Mouse (Mus musculus): ENCODE results near the gene Dhps.

DNA sequence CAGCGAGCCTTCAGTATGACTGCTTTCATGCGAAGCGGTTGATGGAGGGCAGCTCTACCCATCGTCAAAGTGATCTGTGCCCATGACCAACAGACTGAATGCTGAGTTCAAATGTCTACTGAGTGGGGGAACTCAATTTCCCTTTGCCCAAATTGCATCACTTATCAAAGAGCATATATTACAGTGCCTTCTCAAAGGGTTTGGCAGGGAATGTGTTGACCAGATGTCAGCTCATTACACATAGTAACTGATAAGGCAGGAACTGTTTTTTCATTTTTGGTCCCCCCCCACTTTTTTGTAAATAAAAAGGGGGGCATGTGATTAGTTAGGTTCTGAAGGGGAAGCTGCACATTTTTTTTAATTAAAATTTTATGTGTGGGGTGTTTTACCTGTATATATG, 9.0 kb upstream of the Dhps start:
- no peak for TF ChIP-seq TAL1 (IDR thresholded peaks at IDR 0.05; ENCODE audit: low read length)
- TF ChIP-seq GATA1 (IDR thresholded peaks at IDR 0.05; ENCODE audit: low read length) = no peak

Data from erythroblast, embryonic 14.5 days (primary cell).